Mouse (Mus musculus) intestine, embryonic 16.5 days (tissue): ENCODE results near the gene Kif4. TPM values are rescaled to one million over a fixed set of nuclear protein-coding genes. Genes with fewer than 3 reads are reported as not detected.

ENCODE experiments used
- polyA plus RNA-seq: library from polyadenylated mRNA; unstranded; fragments of >200 nt; fragmentation: Nextera tagmentation; extraction: Ambion mirVana; gene quantifications from 2 replicates; pipeline ENCODE4 v1.2.1, GENCODE M21; 2015

Gene Kif4
- polyA plus RNA-seq, 1 experiment from 2014 or later, result 18.5 TPM

Other genes starting within 250 kb of the Kif4 start
- not detected in 2 replicates for gene Otud6a, start 196.7 kb upstream of the Kif4 start, polyA plus RNA-seq
- gene Awat2, start 183.0 kb upstream of the Kif4 start, polyA plus RNA-seq, result 0.38 and 0.77 TPM in 2 replicates
- 36.5 and 40.3 TPM in 2 replicates for gene Igbp1, start 131.4 kb upstream of the Kif4 start, polyA plus RNA-seq
- gene Dgat2l6, start 100.9 kb upstream of the Kif4 start, polyA plus RNA-seq, result not detected in 2 replicates
- not detected in 2 replicates for gene Awat1, start 53.5 kb upstream of the Kif4 start, polyA plus RNA-seq
- 0.38 and 0.55 TPM in 2 replicates for gene P2ry4, start 30.9 kb upstream of the Kif4 start, polyA plus RNA-seq
- not detected in 2 replicates for gene Arr3, start 20.2 kb upstream of the Kif4 start, polyA plus RNA-seq
- gene Pdzd11, start 831 bp downstream of the Kif4 start, polyA plus RNA-seq, result 75.6 and 78.8 TPM in 2 replicates
- 1.5 and 1.8 TPM in 2 replicates for gene Gdpd2, start 104.1 kb downstream of the Kif4 start, polyA plus RNA-seq
- 8.5 and 11.0 TPM in 2 replicates for gene Dlg3, start 142.0 kb downstream of the Kif4 start, polyA plus RNA-seq